1 mouse cellular context compared by ENCODE assay signal in genomic region chr16:22856773-22857172, GRCm38 (mm10).
A peak's percentile ranks its signal among the peaks of the same experiment; 100 is the strongest.
TF ChIP-seq lines count a peak whose summit lies in the region.

No protein-coding gene starts in this region.

TF ChIP-seq in MEL, 35 proteins besides CTCF, POLR2A, EP300 and RAD21 (continued from another document):
- TF ChIP-seq MEF2A (IDR thresholded peaks at IDR 0.05; ENCODE audit: extremely low read depth, insufficient replicate concordance, low read depth, low read length, poor library complexity, severe bottlenecking) (0 out of 2 replicates have a peak, but pooled peaks have one; percentile 38), MYC (IDR thresholded peaks at IDR 0.05; ENCODE audit: low read depth, low read length) (no peak), SIN3A (IDR thresholded peaks at IDR 0.05; ENCODE audit: low read length) (no peak; the same call in 1 of the 2 replicates), TAL1 (IDR thresholded peaks at IDR 0.05; ENCODE audit: low read length) (peak; percentile 40; the same call in 1 of the 2 replicates), CHD1 (IDR thresholded peaks at IDR 0.05; ENCODE audit: low read depth, low read length) (no peak), KAT2A (conservative IDR thresholded peaks at IDR 0.05; ENCODE audit: low read depth, low read length) (no peak), USF1 (IDR thresholded peaks at IDR 0.05; ENCODE audit: low read depth, low read length) (no peak), NRF1 (IDR thresholded peaks at IDR 0.05; ENCODE audit: insufficient read depth, low read depth, low read length, poor library complexity, severe bottlenecking) (no peak), MAFK (IDR thresholded peaks at IDR 0.05; ENCODE audit: borderline replicate concordance, low read depth, low read length) (no peak), ZKSCAN1 (IDR thresholded peaks at IDR 0.05; ENCODE audit: low read depth, low read length) (no peak), ELF1 (IDR thresholded peaks at IDR 0.05; ENCODE audit: low read depth, low read length) (no peak), GABPA (IDR thresholded peaks at IDR 0.05; ENCODE audit: low read depth, low read length) (no peak), CHD2 (IDR thresholded peaks at IDR 0.05; ENCODE audit: low read length) (no peak), TBP (IDR thresholded peaks at IDR 0.05; ENCODE audit: low read depth, low read length) (no peak), ZC3H11A (IDR thresholded peaks at IDR 0.05; ENCODE audit: low read depth, low read length) (no peak), JUND (IDR thresholded peaks at IDR 0.05; ENCODE audit: low read depth, low read length) (peak; percentile 57; the same call in 1 of the 2 replicates), ZNF384 (IDR thresholded peaks at IDR 0.05; ENCODE audit: low read depth, low read length) (no peak), HCFC1 (IDR thresholded peaks at IDR 0.05; ENCODE audit: low read depth, low read length) (no peak), SMC3 (IDR thresholded peaks at IDR 0.05; ENCODE audit: low read depth, low read length) (no peak), POLR2AphosphoS5 (IDR thresholded peaks at IDR 0.05; ENCODE audit: borderline replicate concordance, low read depth, low read length) (no peak), RCOR1 (IDR thresholded peaks at IDR 0.05; ENCODE audit: low read depth, low read length) (no peak), USF2 (IDR thresholded peaks at IDR 0.05; ENCODE audit: borderline replicate concordance in 1 of 2, insufficient read depth in 1 of 2, low read depth in 1 of 2, low read length in 2 of 2) (no peak), POLR2AphosphoS2 (IDR thresholded peaks at IDR 0.05; ENCODE audit: low read length) (no peak), MAX (IDR thresholded peaks at IDR 0.05; ENCODE audit: low read length) (no peak), MXI1 (IDR thresholded peaks at IDR 0.05; ENCODE audit: low read depth, low read length) (no peak)
